Mouse (Mus musculus) brown adipose tissue, adult 24 weeks (tissue): ENCODE measurements around the gene Hrh3. TPM values are rescaled to one million over a fixed set of nuclear protein-coding genes. Genes with fewer than 3 reads are reported as not detected.

ENCODE experiments used
- H3K27ac ChIP-seq: fragments of 200-500 bp; replicated peaks from 2 replicates; pipeline ENCODE4 v1.5.1; 2012; ENCODE audit warnings: low read depth, mild to moderate bottlenecking, low read length
- H3K4me1 ChIP-seq: fragments of 200-500 bp; 2 replicates; pipeline ENCODE4 v1.6.1; 2012; ENCODE audit warnings: low read length, mixed read lengths; ENCODE audit not compliant: control insufficient read depth, insufficient read depth, insufficient read length
- H3K4me3 ChIP-seq: fragments of 200-500 bp; 2 replicates; pipeline ENCODE4 v1.5.1; 2012; ENCODE audit warnings: low read depth, mild to moderate bottlenecking, low read length, moderate library complexity; ENCODE audit not compliant: insufficient read depth
- polyA plus RNA-seq: library from polyadenylated mRNA; stranded (reverse); fragments of >200 nt; gene quantifications from 2 replicates; pipeline ENCODE4 v1.2.4, GENCODE M21; 2012; ENCODE audit not compliant: missing spikeins, insufficient read depth, insufficient read length

Hrh3 gene
- polyA plus RNA-seq, 1 experiment, result not detected

DNA sequence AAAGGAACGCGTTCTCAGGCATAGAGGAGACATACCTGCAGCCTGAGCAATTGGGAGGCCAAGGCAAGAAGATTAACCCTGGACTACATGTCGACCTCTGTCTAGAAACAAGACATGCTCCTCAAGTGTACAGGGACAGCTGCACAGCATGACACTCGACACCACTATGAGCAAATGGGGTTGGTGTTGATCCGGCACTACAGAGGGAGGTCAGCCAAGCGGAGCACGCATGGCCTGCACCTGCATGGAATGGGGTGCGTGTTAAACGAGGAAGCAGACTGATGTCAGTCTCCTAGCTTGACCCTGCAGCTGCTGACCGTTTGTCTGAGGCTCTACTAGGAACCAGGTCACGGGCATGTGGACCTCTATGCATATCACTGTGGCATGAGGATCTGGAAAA is 14.0 kb downstream of the Hrh3 start:
- no peak overlapping the region for H3K4me3 ChIP-seq
- H3K27ac ChIP-seq, result no peak overlapping the region
- no peaks in the 10 kb centered on the region for H3K4me1 ChIP-seq

DNA sequence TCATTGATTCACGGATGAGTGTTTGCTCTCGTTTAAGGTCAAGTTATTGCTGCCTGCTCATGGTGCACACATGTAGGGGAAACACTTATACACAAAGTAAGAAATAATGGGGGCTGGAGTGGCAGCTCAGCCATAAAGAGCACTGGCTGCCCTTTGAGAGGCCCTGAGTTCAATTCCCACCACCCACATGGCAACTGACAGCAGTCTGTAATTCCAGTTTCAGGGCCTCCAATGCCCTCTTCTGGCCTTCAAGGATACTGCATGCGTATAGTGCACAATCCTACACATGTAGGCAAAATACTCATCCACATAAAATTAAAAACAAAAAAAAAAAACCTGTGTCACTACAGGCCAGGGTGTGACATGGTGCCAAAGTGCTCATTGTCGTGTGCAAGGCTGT is 16.8 kb downstream of the Hrh3 start:
- Histone ChIP-seq H3K27ac (no peak overlapping the region), H3K4me1 (no peaks in the 10 kb centered on the region), H3K4me3 (no peak overlapping the region)

GRCm38 (mm10) chr2:180086637-180087027 is 17.7 kb downstream of the Hrh3 start:
- no peaks in the 10 kb centered on the region for H3K4me1 ChIP-seq
- no peak overlapping the region for H3K4me3 ChIP-seq
- no peak overlapping the region for H3K27ac ChIP-seq

GRCm38 (mm10) chr2:180085926-180086636 is 18.2 kb downstream of the Hrh3 start:
- Histone ChIP-seq H3K4me3 (no peak overlapping the region), H3K4me1 (no peaks in the 10 kb centered on the region), H3K27ac (no peak overlapping the region)

DNA sequence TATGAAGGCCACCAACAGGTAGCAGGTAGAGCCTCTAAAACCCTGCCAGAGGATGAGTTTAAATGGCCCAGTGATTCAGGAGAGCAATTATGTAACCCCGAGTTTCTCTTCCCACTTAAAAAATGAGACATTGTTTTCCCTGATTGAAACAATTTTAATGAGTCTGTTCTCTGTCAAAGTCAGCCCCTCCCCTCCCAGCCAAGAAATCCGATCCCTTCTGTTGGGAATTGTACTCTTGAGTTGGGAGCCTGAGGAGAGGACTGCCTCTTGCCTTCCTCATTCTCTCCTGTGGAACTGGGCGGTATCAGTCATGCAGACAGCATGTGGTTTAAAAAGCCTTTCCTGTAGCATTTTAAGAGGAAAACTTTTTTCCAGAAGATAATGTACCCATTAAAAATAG is 19.7 kb downstream of the Hrh3 start:
- H3K4me3 ChIP-seq, result no peak overlapping the region
- no peak overlapping the region for H3K27ac ChIP-seq

GRCm38 (mm10) chr2:180083063-180083462 is 21.2 kb downstream of the Hrh3 start:
- H3K4me3 ChIP-seq, result no peak overlapping the region
- H3K4me1 ChIP-seq, result no peaks in the 10 kb centered on the region
- H3K27ac ChIP-seq, result no peak overlapping the region

More for the DNA sequence above, 19.7 kb downstream of the Hrh3 start:
- H3K4me1 ChIP-seq, result no peaks in the 10 kb centered on the region

DNA sequence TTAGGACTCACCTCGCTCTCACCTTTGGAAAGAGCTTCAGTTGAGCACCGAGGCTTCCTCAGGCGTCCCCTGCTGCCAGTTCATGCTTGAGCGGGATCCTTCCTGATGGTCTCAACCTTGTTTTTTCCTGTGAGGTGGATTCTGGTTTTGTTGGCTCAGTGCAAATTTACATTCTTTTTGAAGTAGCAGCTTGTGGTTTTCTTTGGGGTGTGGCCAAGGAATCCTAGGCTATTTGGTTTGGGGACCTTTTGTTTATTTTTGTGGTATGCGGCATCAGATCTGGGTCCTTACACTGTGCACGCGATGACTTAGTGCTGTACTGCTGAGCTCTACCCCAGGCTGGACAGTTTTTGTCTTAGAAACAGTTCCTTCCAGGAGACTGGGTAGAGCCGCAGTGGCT is 23.6 kb downstream of the Hrh3 start:
- Histone ChIP-seq H3K27ac (no peak overlapping the region), H3K4me3 (no peak overlapping the region), H3K4me1 (no peaks in the 10 kb centered on the region)

GRCm38 (mm10) chr2:180077622-180078021 is 26.7 kb downstream of the Hrh3 start:
- Histone ChIP-seq H3K4me1 (no peaks in the 10 kb centered on the region), H3K4me3 (no peak overlapping the region), H3K27ac (no peak overlapping the region)

DNA sequence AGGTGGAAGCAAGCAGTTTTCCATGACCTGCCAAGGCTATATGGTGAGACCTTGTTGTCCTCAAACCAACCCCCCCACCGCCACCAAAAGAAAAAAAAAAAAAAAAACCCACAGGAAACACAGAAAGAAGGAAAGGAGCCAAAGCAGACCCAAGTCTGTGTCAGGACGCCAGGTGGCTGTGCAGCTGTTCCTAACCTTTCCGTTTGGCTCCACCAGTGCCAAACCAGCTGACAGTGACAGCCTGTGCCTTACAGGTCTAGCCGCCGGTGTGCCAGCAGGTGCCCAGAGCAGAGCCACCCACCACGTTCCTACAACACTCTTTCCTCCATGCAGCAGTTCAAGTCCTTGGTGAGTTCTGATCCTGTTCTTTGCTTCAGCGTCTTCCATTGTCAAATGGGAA is 31.4 kb downstream of the Hrh3 start:
- peaks cover 3% of the 10 kb centered on the region for H3K4me1 ChIP-seq
- H3K27ac ChIP-seq, result no peak overlapping the region
- H3K4me3 ChIP-seq, result no peak overlapping the region

- H3K27ac ChIP-seq, result no peak overlapping the region
- H3K4me3 ChIP-seq, result no peak overlapping the region
- peaks cover 3% of the 10 kb centered on the region for H3K4me1 ChIP-seq
Observed at GRCm38 (mm10) chr2:180071671-180072070, 32.6 kb downstream of the Hrh3 start.

DNA sequence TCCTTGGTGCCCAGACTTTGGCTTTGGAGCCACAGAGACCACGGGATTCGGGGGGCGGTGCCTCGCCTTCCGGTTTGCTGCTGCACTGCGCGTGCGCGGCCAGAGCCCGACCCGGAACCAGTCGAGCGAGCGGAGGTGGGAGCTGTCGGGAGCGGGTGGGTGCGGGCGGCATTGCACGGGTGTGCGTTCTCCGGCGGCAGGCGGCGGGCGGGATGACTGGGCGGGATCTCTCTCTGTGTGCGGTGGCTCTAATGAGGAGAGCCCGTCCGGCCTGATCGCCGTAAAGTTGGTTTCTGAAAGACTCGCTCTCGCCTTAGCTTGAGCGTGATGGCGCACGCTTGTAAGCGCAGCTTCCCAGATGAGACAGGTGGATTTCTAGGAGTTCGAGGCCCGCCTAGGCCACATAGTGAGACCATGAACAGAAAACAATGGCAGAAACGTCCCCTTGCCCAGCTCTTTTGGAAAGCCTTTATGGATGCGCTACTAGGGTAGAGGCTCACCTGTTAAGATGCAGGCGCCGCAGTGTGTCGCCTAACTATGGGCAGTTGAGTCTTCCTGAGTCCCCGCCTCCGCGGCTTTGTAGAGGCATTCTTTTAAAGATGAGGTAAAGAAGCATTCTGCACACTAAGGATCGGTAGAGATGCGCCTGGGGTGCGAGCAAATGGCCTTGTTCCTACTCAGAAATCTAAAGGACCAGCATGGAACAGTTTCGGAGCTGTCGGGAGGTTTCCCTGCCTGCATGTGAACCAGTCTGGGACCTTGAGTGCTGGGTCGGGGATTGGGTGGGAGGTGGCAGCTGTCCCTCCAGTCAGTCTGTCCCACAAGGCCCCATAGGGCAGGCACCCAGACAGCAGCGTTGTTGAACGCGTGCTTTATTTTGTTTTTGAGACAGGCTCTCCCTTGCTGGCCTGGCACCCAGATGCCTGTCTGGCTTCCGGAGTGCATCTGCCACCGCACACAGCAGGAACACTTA is 33.5 kb downstream of the Hrh3 start, which contains the start of gene Mtg2:
Gene Mtg2, plus strand, starts transcription at position 108 of the 973 bp plus-strand sequence.
- Histone ChIP-seq H3K4me1 (peaks cover 3% of the 10 kb centered on the region), H3K4me3 (peak within 1 kb of the TSS; percentile 92), H3K27ac (peak within 1 kb of the TSS; percentile 83)

- H3K4me3 ChIP-seq, result peak overlapping the region; percentile 92
- peaks cover 3% of the 10 kb centered on the region for H3K4me1 ChIP-seq
- peak overlapping the region; percentile 83 for H3K27ac ChIP-seq
Observed at GRCm38 (mm10) chr2:180069770-180070480, 34.4 kb downstream of the Hrh3 start.

DNA sequence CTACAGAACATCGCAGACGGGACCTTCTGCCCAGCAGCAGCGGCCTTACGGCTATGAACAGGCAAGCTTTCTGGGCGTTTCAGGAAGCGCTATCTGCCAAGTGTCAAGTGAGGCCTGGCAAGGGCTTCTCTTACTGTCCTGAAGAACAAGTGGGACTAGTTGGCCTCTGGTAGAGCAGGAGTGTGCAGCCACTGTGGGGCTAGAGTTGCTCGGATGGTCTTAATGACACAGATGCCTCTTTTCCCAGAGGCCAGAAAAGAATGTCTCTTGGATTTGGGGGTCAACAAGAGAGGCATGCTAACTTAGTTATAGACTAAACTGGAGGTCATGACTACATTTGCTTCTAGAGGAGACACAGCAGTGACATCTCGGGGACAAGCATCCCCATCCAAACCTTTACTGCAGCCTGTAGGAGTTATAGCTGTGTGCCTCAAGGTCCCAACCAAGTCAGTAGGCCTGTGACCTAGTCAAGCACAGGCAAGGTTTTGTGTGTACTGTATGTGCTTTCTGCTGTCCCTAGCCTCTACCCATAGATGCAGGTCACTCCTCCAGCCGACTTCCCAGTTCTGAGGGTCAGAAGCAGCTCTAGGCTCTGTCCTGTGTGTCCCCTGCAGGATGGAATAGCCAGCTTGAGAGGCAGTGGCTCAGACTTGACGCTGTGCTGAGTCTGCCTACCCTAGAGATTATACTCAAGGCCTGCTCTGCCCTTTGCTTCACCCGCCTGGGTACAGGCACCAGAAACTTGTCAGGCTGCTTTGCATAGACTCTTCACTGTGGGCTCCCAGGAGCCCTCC is 40.8 kb downstream of the Hrh3 start:
- no peaks in the 10 kb centered on the region for H3K4me1 ChIP-seq
- no peak overlapping the region for H3K27ac ChIP-seq

GRCm38 (mm10) chr2:180053001-180053400 is 51.3 kb downstream of the Hrh3 start:
- Histone ChIP-seq H3K27ac (no peak overlapping the region), H3K4me3 (no peak overlapping the region), H3K4me1 (no peaks in the 10 kb centered on the region)

More for the DNA sequence above, 40.8 kb downstream of the Hrh3 start:
- H3K4me3 ChIP-seq, result no peak overlapping the region
